In the genomic region with DNA sequence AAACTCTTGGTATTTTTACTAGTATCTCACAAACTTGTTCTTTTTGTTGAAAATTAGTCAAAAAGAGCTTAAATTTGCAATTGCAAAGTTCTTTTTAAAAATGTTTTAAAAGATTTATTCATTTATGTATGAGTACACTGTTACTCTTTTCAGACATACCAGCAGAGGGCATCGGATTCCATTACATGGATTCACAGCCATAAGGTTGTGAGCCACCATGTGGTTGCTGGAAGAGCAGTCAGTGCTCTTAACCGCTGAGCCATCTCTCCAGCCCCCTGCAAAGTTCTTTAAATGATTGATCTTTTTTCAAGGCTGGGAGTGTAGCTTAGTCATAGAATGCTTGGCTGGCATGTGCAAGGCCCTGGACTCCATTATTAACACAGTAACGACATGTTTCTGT, we compare ENCODE assay signal across 10 mouse cellular contexts. TPM values are rescaled to one million over a fixed set of nuclear protein-coding genes. Genes with fewer than 3 reads are reported as not detected.
DNase-seq lines count a peak whose midpoint lies in the region; ATAC-seq and TF ChIP-seq lines count a peak whose summit lies in the region.
"Had no signal": no experiment of that assay in that cellular context is flagged by ENCODE, and none has a peak within 500 bp of the region (broad histone marks: within the 10 kb centered on the region; RNA-seq: fewer than 3 reads in every experiment).

No protein-coding gene starts in this region.

- H3K36me3 ChIP-seq in liver, adult 2 months (ENCODE audit: control insufficient read depth, insufficient read depth, low read length): peaks cover 54% of the 10 kb centered on the region
- peaks cover 54% of the 10 kb centered on the region for H3K36me3 ChIP-seq in liver, embryonic 11.5 days (ENCODE audit: control insufficient read depth, insufficient read depth, low read length)
- peaks cover 76% of the 10 kb centered on the region for H3K36me3 ChIP-seq in liver, postnatal 0 days (replicated peaks; ENCODE audit: insufficient read depth, low read length)

- no peaks in the 10 kb centered on the region; the same call in 1 of the 2 replicates for H3K4me1 ChIP-seq in liver, adult 2 months (ENCODE audit: control insufficient read depth, insufficient read depth, low read length)
- peaks cover 6% of the 10 kb centered on the region; the same call in 1 of the 2 replicates for H3K4me1 ChIP-seq in liver, embryonic 11.5 days (replicated peaks; ENCODE audit: control insufficient read depth, insufficient read depth, low read length)
- H3K4me1 ChIP-seq in embryonic fibroblast, embryonic 13.5 days (ENCODE audit: control insufficient read depth, insufficient read depth, low read length): peaks cover 19% of the 10 kb centered on the region
- H3K4me1 ChIP-seq in liver, postnatal 0 days (ENCODE audit: insufficient read depth): peaks cover 3% of the 10 kb centered on the region; the same call in 1 of the 2 replicates

- ATAC-seq in liver, embryonic 11.5 days (replicated peaks; ENCODE audit: low FRiP score): no peak
- ATAC-seq in liver, postnatal 0 days: no peak; the same call in 1 of the 2 replicates

- no peaks in the 10 kb centered on the region for H3K27me3 ChIP-seq in liver, adult 2 months (ENCODE audit: control insufficient read depth, insufficient read depth, low read length)
- H3K27me3 ChIP-seq in liver, embryonic 11.5 days (replicated peaks; ENCODE audit: control insufficient read depth, insufficient read depth, low read length): no peaks in the 10 kb centered on the region
- no peaks in the 10 kb centered on the region for H3K27me3 ChIP-seq in liver, postnatal 0 days (ENCODE audit: insufficient read depth, low read length)
- H3K27me3 ChIP-seq: heart, embryonic 13.5 days had no signal

- H3K79me2 ChIP-seq in liver, adult 2 months (ENCODE audit: control insufficient read depth, insufficient read depth, low read length): peaks cover 22% of the 10 kb centered on the region

- no peak overlapping the region for H3K4me2 ChIP-seq in liver, embryonic 11.5 days
- no peak overlapping the region for H3K4me2 ChIP-seq in liver, postnatal 0 days (ENCODE audit: low read depth, low read length)
- H3K4me2 ChIP-seq: heart, embryonic 13.5 days had no signal

- DNase-seq in adrenal gland, adult (ENCODE audit: inconsistent age in 2 of 2, low spot score in 1 of 2): peak; percentile 49 to 75
- DNase-seq in adrenal gland, postnatal 25 days: no peak
- DNase-seq in liver, adult 2 months (ENCODE audit: extremely low read depth, low read depth, low spot score): peak; percentile 32
- DNase-seq in liver, embryonic 11.5 days (ENCODE audit: low spot score): no peak
- DNase-seq in liver, postnatal 0 days: no peak
- peak; percentile 72 for DNase-seq in thymus, postnatal 0 days (ENCODE audit: low spot score)
- DNase-seq in c-Kit-positive CD71-positive TER-119-positive erythroid progenitor cells, embryonic 14.5 days (ENCODE audit: low spot score): no peak

- no peak overlapping the region for H3K27ac ChIP-seq in liver, adult 2 months (replicated peaks; ENCODE audit: insufficient read depth, low read depth, low read length)
- H3K27ac ChIP-seq in liver, embryonic 11.5 days (ENCODE audit: low read depth, low read length): no peak overlapping the region
- H3K27ac ChIP-seq in embryonic fibroblast, embryonic 13.5 days (ENCODE audit: insufficient read depth, low read length): no peak overlapping the region
- H3K27ac ChIP-seq in liver, postnatal 0 days (ENCODE audit: low read depth): no peak overlapping the region
- H3K27ac ChIP-seq: heart, embryonic 13.5 days had no signal

- WGBS in liver, adult 2 months: 67% methylated on average over 3 of the region's 3 CpGs
- WGBS in liver, embryonic 11.5 days: 73% methylated on average over 3 of the region's 3 CpGs
- 58% methylated on average over 3 of the region's 3 CpGs for WGBS in liver, postnatal 0 days (ENCODE audit: insufficient replicate concordance)

- no peak overlapping the region for H3K9ac ChIP-seq in liver, adult 2 months (ENCODE audit: low read depth, low read length)
- no peak overlapping the region for H3K9ac ChIP-seq in liver, embryonic 11.5 days (ENCODE audit: low read depth, low read length)
- no peak overlapping the region for H3K9ac ChIP-seq in liver, postnatal 0 days (replicated peaks)
- H3K9ac ChIP-seq: heart, embryonic 13.5 days had no signal

- no peak for TF ChIP-seq POLR2A in liver, adult 2 months (IDR thresholded peaks at IDR 0.05; ENCODE audit: extremely low read depth, insufficient read depth, low read length)
- no peak for TF ChIP-seq POLR2A in embryonic fibroblast, embryonic 13.5 days (IDR thresholded peaks at IDR 0.05; ENCODE audit: low read depth, low read length)

- no peaks in the 10 kb centered on the region for H3K9me3 ChIP-seq in liver, embryonic 11.5 days (ENCODE audit: control insufficient read depth, low read length)
- H3K9me3 ChIP-seq in liver, postnatal 0 days (ENCODE audit: low read length): no peaks in the 10 kb centered on the region
- H3K9me3 ChIP-seq: heart, embryonic 13.5 days had no signal

- TF ChIP-seq EP300 in liver, postnatal 0 days (IDR thresholded peaks at IDR 0.05; ENCODE audit: low read depth): no peak

- H3K4me3 ChIP-seq in liver, adult 2 months (ENCODE audit: insufficient read depth, low read depth, low read length): no peak overlapping the region
- no peak overlapping the region for H3K4me3 ChIP-seq in liver, embryonic 11.5 days (ENCODE audit: low read depth, low read length)
- H3K4me3 ChIP-seq in embryonic fibroblast, embryonic 13.5 days (ENCODE audit: insufficient read depth, low read length): no peak overlapping the region
- H3K4me3 ChIP-seq in liver, postnatal 0 days (ENCODE audit: low read depth, low read length): no peak overlapping the region
- H3K4me3 ChIP-seq: heart, embryonic 13.5 days; myocyte had no signal

- TF ChIP-seq CTCF in liver, adult 2 months (IDR thresholded peaks at IDR 0.05; ENCODE audit: low read depth, low read length): peak; percentile 54
- peak; percentile 36; the same call in 1 of the 2 replicates for TF ChIP-seq CTCF in embryonic fibroblast, embryonic 13.5 days (IDR thresholded peaks at IDR 0.05; ENCODE audit: borderline replicate concordance, insufficient read depth, low read length)
- TF ChIP-seq CTCF in liver, postnatal 0 days (IDR thresholded peaks at IDR 0.05; ENCODE audit: low read depth): peak; percentile 77

RNA-seq across cellular contexts. Expression of a gene that starts 8.5 kb away (rescaled TPM):
- 34.2 and 37.9 TPM in 2 replicates for total RNA-seq in adrenal gland, postnatal 25 days (2021)
- total RNA-seq in liver, adult 2 months (2014; rRNA removed): 7.2 and 8.9 TPM in 2 replicates
- polyA plus RNA-seq in liver, adult 2 months (2012; rRNA removed): 2.4 and 3.8 TPM in 2 replicates
- 31.5 and 37.1 TPM in 2 replicates for polyA plus RNA-seq in liver, embryonic 11.5 days (2014; fragmentation: Nextera tagmentation; extraction: Ambion mirVana)
- 19.4 and 24.5 TPM in 2 replicates for polyA plus RNA-seq in embryonic fibroblast, embryonic 13.5 days (2011; ENCODE audit: insufficient read length, low read depth, missing spikeins)
- polyA plus RNA-seq in liver, postnatal 0 days (2015; fragmentation: Nextera tagmentation; extraction: Ambion mirVana): 12.8 TPM in 2 replicates
- 15.6 and 17.2 TPM in 2 replicates for polyA plus RNA-seq in thymus, postnatal 0 days (2015; fragmentation: Nextera tagmentation; extraction: Ambion mirVana)

RNA-seq across cellular contexts. Expression of a gene that starts 9.0 kb away (rescaled TPM):
- 149 and 153 TPM in 2 replicates for total RNA-seq in adrenal gland, postnatal 25 days (2021)
- total RNA-seq in liver, adult 2 months (2014; rRNA removed): 65.5 and 86.1 TPM in 2 replicates
- 117 and 148 TPM in 2 replicates for polyA plus RNA-seq in liver, adult 2 months (2012; rRNA removed)
- 88.6 and 92.1 TPM in 2 replicates for polyA plus RNA-seq in liver, embryonic 11.5 days (2014; fragmentation: Nextera tagmentation; extraction: Ambion mirVana)
- 141 and 214 TPM in 2 replicates for polyA plus RNA-seq in embryonic fibroblast, embryonic 13.5 days (2011; ENCODE audit: insufficient read length, low read depth, missing spikeins)
- polyA plus RNA-seq in liver, postnatal 0 days (2015; fragmentation: Nextera tagmentation; extraction: Ambion mirVana): 61.0 and 63.8 TPM in 2 replicates
- 196 and 200 TPM in 2 replicates for polyA plus RNA-seq in thymus, postnatal 0 days (2015; fragmentation: Nextera tagmentation; extraction: Ambion mirVana)

RNA-seq across cellular contexts. Expression of a gene that starts 51.6 kb away (rescaled TPM):
- 8.1 and 9.0 TPM in 2 replicates for total RNA-seq in adrenal gland, postnatal 25 days (2021)
- 0.34 and 0.65 TPM in 2 replicates for total RNA-seq in liver, adult 2 months (2014; rRNA removed)
- polyA plus RNA-seq in liver, adult 2 months (2012; rRNA removed): 0.32 and 0.35 TPM in 2 replicates
- 1.2 and 1.6 TPM in 2 replicates for polyA plus RNA-seq in liver, embryonic 11.5 days (2014; fragmentation: Nextera tagmentation; extraction: Ambion mirVana)
- 3.9 and 4.3 TPM in 2 replicates for polyA plus RNA-seq in embryonic fibroblast, embryonic 13.5 days (2011; ENCODE audit: insufficient read length, low read depth, missing spikeins)
- polyA plus RNA-seq in liver, postnatal 0 days (2015; fragmentation: Nextera tagmentation; extraction: Ambion mirVana): 0.81 and 1.6 TPM in 2 replicates
- 2.2 and 3.2 TPM in 2 replicates for polyA plus RNA-seq in thymus, postnatal 0 days (2015; fragmentation: Nextera tagmentation; extraction: Ambion mirVana)

RNA-seq across cellular contexts. Expression of a gene that starts 55.4 kb away (rescaled TPM):
- total RNA-seq in adrenal gland, postnatal 25 days (2021): 2.5 TPM in 1 of 2 replicates, not detected in the other
- 2.1 TPM in 1 of 2 replicates, not detected in the other for total RNA-seq in liver, adult 2 months (2014; rRNA removed)
- polyA plus RNA-seq in liver, adult 2 months (2012; rRNA removed): not detected in 2 replicates
- not detected in 2 replicates for polyA plus RNA-seq in liver, embryonic 11.5 days (2014; fragmentation: Nextera tagmentation; extraction: Ambion mirVana)
- 1.9 and 2.0 TPM in 2 replicates for polyA plus RNA-seq in embryonic fibroblast, embryonic 13.5 days (2011; ENCODE audit: insufficient read length, low read depth, missing spikeins)
- 0.49 TPM in 1 of 2 replicates, not detected in the other for polyA plus RNA-seq in liver, postnatal 0 days (2015; fragmentation: Nextera tagmentation; extraction: Ambion mirVana)
- 1.6 and 2.1 TPM in 2 replicates for polyA plus RNA-seq in thymus, postnatal 0 days (2015; fragmentation: Nextera tagmentation; extraction: Ambion mirVana)

RNA-seq across cellular contexts. Expression of a gene that starts 57.7 kb away (rescaled TPM):
- 73.3 and 81.1 TPM in 2 replicates for total RNA-seq in adrenal gland, postnatal 25 days (2021)
- 16.4 and 33.0 TPM in 2 replicates for total RNA-seq in liver, adult 2 months (2014; rRNA removed)
- 19.2 and 33.0 TPM in 2 replicates for polyA plus RNA-seq in liver, adult 2 months (2012; rRNA removed)
- polyA plus RNA-seq in liver, embryonic 11.5 days (2014; fragmentation: Nextera tagmentation; extraction: Ambion mirVana): 52.7 and 56.3 TPM in 2 replicates
- 49.1 and 67.7 TPM in 2 replicates for polyA plus RNA-seq in embryonic fibroblast, embryonic 13.5 days (2011; ENCODE audit: insufficient read length, low read depth, missing spikeins)
- 39.7 and 40.4 TPM in 2 replicates for polyA plus RNA-seq in liver, postnatal 0 days (2015; fragmentation: Nextera tagmentation; extraction: Ambion mirVana)
- polyA plus RNA-seq in thymus, postnatal 0 days (2015; fragmentation: Nextera tagmentation; extraction: Ambion mirVana): 22.9 and 23.9 TPM in 2 replicates

Comparison
In these comparisons a context has a peak if more than half of its experiments do, and no peak if none do; other contexts are left out.
1. DNase-seq: peak in adrenal gland, adult (2 of 2), liver, adult 2 months (single experiment) and thymus, postnatal 0 days (single experiment); none in adrenal gland, postnatal 25 days (single experiment), liver, embryonic 11.5 days (single experiment), liver, postnatal 0 days (single experiment) and c-Kit-positive CD71-positive TER-119-positive erythroid progenitor cells, embryonic 14.5 days (single experiment).
2. Peak in every context shown above with its lines, with median percentiles within 50 percentile points of each other: CTCF ChIP-seq.